Mouse (Mus musculus) left cerebral cortex, adult 2 months (tissue): ENCODE measurements around the gene Nav2. TPM values are rescaled to one million over a fixed set of nuclear protein-coding genes. Genes with fewer than 3 reads are reported as not detected.

Source experiments
- DNase-seq, 2 experiments: peaks; one replicate each; pipeline ENCODE4 v3.0.0; 2021 to 2022; ENCODE audit warnings: low spot score in 2 of 2, mixed read lengths in 1 of 2; ENCODE audit errors: extremely low spot score in 1 of 2
- H3K27ac ChIP-seq: fragments of 200-600 bp; 2 replicates; pipeline ENCODE4 v1.8.1; 2022
- H3K4me3 ChIP-seq: fragments of 200-600 bp; 2 replicates; pipeline ENCODE4 v1.8.1; 2022
- CTCF ChIP-seq: fragments of 200-600 bp; IDR thresholded peaks from 2 replicates; pipeline ENCODE4 v1.8.1; 2022; ENCODE audit warnings: antibody characterized with exemption, mild to moderate bottlenecking, moderate library complexity
- intact Hi-C: fragments of 180-260 bp; cut with DNase I; formaldehyde crosslinking; loops from one replicate; pipeline ENCODE4 v1.15.1; 2025
- total RNA-seq, 2 experiments: library from RNA; stranded (reverse); gene quantifications; 2 replicates each; pipeline ENCODE4 v1.2.3; 2021

The Nav2 gene
- total RNA-seq, 2 experiments from 2014 or later, result 102 to 119 TPM

- intact Hi-C loops, result no loop called here
- no peak overlapping the region for H3K27ac ChIP-seq
- no peak overlapping the region for H3K4me3 ChIP-seq
- no peak for TF ChIP-seq CTCF
- no peak for DNase-seq
These were observed 395.3 kb downstream of the Nav2 start for GRCm38 (mm10) chr7:49303600-49304411.

- peak; percentile 42 for TF ChIP-seq CTCF
- DNase-seq, result no peak
- Histone ChIP-seq H3K4me3 (no peak overlapping the region), H3K27ac (no peak overlapping the region)
- intact Hi-C loops, result no loop called here
These were observed 399.2 kb downstream of the Nav2 start for GRCm38 (mm10) chr7:49307717-49308116.

DNA sequence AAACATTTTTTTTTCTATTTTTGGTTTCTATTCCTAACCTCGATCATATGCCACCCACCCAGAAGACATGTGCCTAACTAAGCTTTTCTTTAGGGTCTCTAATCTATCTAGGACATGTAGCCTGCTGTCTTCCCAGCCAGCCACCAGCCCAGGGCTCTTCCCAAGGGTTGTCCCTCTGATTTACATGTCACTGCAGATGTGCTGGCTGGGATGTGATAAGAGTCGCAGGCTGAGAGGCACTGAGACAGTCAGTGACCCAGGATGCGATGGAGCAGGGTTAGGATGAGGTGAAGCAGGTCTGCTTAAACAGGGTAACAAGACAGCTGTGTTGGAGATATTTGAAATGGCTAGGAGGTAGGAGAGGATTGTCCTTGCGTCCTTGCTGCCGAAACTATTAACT lies 401.2 kb downstream of the Nav2 start:
- no peak for TF ChIP-seq CTCF
- no peak overlapping the region for H3K27ac ChIP-seq
- no peak overlapping the region for H3K4me3 ChIP-seq
- no peak for DNase-seq
- intact Hi-C loops, result no loop called here

DNA sequence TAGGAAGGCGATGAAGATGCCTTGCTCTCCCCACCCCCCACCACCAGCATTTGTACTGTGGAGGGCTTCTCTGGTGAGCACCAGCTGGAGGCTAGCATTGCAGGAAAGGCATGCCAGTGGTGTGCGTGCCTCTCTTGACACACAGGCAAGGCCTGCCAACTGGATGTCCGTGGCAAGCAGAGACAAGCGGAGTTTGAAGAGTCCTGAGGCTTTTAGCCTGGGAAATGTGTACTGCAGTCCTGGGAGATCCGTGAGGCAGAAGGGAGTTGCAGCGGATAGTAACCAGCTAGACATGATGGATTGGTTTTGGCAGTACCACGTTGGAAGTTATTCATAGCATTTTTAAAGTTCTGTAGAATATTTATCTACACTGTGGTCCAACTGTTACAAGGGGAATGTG lies 405.4 kb downstream of the Nav2 start:
- no peak for TF ChIP-seq CTCF
- no peak for DNase-seq
- Histone ChIP-seq H3K27ac (no peak overlapping the region), H3K4me3 (no peak overlapping the region)
- intact Hi-C loops, result no loop called here

- no peak for TF ChIP-seq CTCF
- intact Hi-C loops, result no loop called here
- no peak overlapping the region for H3K27ac ChIP-seq
- DNase-seq, result no peak
- H3K4me3 ChIP-seq, result no peak overlapping the region
These were observed 406.5 kb downstream of the Nav2 start for GRCm38 (mm10) chr7:49315033-49315432.

- TF ChIP-seq CTCF, result no peak
- intact Hi-C loops, result no loop called here
- DNase-seq, result no peak
- Histone ChIP-seq H3K4me3 (no peak overlapping the region), H3K27ac (no peak overlapping the region)
These were observed 408.1 kb downstream of the Nav2 start for GRCm38 (mm10) chr7:49316600-49316999.

- no peak for TF ChIP-seq CTCF
- Histone ChIP-seq H3K4me3 (no peak overlapping the region), H3K27ac (no peak overlapping the region)
- DNase-seq, result no peak
- intact Hi-C loops, result no loop called here
These were observed 409.8 kb downstream of the Nav2 start for GRCm38 (mm10) chr7:49318183-49318897.

- intact Hi-C loops, result no loop called here
- TF ChIP-seq CTCF, result no peak
- Histone ChIP-seq H3K27ac (no peak overlapping the region), H3K4me3 (no peak overlapping the region)
- no peak for DNase-seq
These were observed 410.4 kb downstream of the Nav2 start for GRCm38 (mm10) chr7:49318898-49319293.

DNA sequence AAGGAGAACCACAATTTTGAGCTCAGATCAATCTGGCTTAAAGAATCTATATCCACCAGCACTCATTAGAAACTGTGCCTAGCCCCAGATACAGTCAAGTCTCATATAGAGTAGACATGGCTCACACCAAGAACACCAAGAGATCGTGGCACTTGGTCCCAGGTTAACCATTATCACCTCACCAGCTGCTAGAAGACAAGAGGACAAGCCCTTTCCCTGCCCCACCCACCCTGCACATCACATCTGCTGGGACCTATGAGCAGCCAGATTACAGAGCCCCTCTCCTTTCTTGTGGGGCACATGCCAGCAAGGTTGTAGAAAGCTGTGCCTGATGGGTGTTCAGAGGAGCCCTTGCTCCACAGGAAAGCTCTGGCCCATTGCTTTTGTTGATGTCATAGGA lies 411.5 kb downstream of the Nav2 start:
- Histone ChIP-seq H3K27ac (no peak overlapping the region), H3K4me3 (no peak overlapping the region)
- intact Hi-C loops, result no loop called here
- DNase-seq, result no peak
- no peak for TF ChIP-seq CTCF

DNA sequence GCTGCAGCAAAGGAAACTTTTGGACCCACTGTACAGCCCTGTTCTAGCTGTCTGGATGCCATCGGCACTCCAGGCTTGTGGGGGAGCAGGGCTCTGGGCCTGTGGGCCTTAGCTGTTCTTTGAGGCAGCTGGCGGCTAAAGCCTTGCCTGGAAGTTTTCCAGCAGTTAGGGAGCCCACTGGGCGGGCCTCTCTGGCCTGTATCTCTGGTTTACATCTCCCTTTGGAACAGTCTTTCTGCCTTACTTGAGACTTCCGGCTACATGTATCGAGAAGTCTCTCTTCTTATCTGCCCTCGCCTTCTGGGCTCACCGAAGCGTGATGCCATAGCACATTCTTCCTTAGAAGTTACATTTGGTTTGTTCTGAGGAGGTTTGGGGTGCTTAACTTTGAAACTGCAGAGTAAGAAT lies 412.6 kb downstream of the Nav2 start:
- Histone ChIP-seq H3K4me3 (no peak overlapping the region), H3K27ac (no peak overlapping the region)
- intact Hi-C loops, result no loop called here
- TF ChIP-seq CTCF, result no peak
- no peak for DNase-seq

- intact Hi-C loops, result no loop called here
- no peak overlapping the region for H3K27ac ChIP-seq
- H3K4me3 ChIP-seq, result no peak overlapping the region
- no peak for TF ChIP-seq CTCF
- no peak for DNase-seq
These were observed 413.7 kb downstream of the Nav2 start for GRCm38 (mm10) chr7:49322179-49322578.

- TF ChIP-seq CTCF, result peak; percentile 52
- Histone ChIP-seq H3K4me3 (no peak overlapping the region), H3K27ac (no peak overlapping the region)
- no peak for DNase-seq
- intact Hi-C loops, result no loop called here
These were observed 416.1 kb downstream of the Nav2 start for GRCm38 (mm10) chr7:49324575-49324974.

DNA sequence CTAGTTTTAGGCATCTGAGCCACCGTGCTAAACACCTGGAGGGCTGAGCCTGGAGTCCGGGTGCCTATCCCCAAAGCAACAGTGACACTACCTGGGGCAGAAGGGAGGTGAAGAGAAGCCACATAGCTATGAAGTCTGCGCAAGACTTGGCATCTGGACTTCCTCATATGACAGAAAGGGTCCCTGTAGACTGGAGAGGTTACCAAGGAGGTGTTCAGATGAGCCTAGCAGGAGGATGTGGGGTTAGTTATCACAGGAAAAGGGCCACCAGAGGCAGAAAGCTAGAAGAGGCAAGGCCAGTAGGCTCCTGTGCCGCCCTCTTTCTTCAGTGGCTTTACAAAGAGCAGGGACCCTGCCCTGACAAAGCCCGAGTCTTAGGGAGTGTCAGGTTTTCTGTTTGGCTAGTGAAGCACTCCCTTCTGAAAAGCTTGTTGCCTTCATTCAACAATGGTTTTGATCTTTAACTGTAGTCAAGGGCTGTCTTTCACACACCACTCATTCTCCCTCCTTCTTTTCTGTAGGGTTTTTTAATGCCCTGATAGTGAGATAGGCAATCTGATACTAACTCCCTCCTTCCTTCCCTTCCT lies 417.7 kb downstream of the Nav2 start:
- DNase-seq, result no peak
- intact Hi-C loops, result no loop called here
- Histone ChIP-seq H3K27ac (no peak overlapping the region), H3K4me3 (no peak overlapping the region)
- no peak for TF ChIP-seq CTCF
